Mouse (Mus musculus): ENCODE data around the gene Gpx6.

- TF ChIP-seq CTCF (IDR thresholded peaks at IDR 0.05; ENCODE audit: control insufficient read depth, insufficient read depth, insufficient replicate concordance, low read depth, low read length), result no peak
- no peak for TF ChIP-seq POLR2A (IDR thresholded peaks at IDR 0.05; ENCODE audit: control insufficient read depth, low read depth, low read length)
These were observed 38.7 kb downstream of the Gpx6 start for GRCm38 (mm10) chr13:21350593-21350992.

Measured in testis, adult 2 months (tissue).